Mouse (Mus musculus) MEL (cell line): ENCODE data around the gene Hfe2.

Source experiments
- CTCF ChIP-seq, 3 experiments: IDR thresholded peaks in 2 of 3; conservative IDR thresholded peaks in 1 of 3; 2 replicates each; pipeline ENCODE4 v1.5.1; 2011 to 2012; ENCODE audit warnings: low read length in 3 of 3, low read depth in 2 of 3, mild to moderate bottlenecking in 2 of 3, improper control_type of control experiment in 1 of 3, inconsistent platforms in 1 of 3, mixed read lengths in 1 of 3, moderate library complexity in 1 of 3; ENCODE audit not compliant: control insufficient read depth in 1 of 3, insufficient read depth in 1 of 3, poor library complexity in 1 of 3, severe bottlenecking in 1 of 3
- E2F4 ChIP-seq: IDR thresholded peaks from 2 replicates; pipeline ENCODE4 v1.6.1; 2011; ENCODE audit warnings: low read depth, low read length, improper control_type of control experiment, borderline replicate concordance
- HCFC1 ChIP-seq: IDR thresholded peaks from 2 replicates; pipeline ENCODE4 v1.6.1; 2012; ENCODE audit warnings: low read depth, mild to moderate bottlenecking, inconsistent platforms, low read length, improper control_type of control experiment, moderate library complexity
- POLR2A ChIP-seq, 2 experiments: IDR thresholded peaks; 2 replicates each; pipeline ENCODE4 v1.6.1; 2011 to 2012; ENCODE audit warnings: low read length in 2 of 2, mild to moderate bottlenecking in 2 of 2, control low read depth in 1 of 2, improper control_type of control experiment in 1 of 2, low read depth in 1 of 2, moderate library complexity in 1 of 2; ENCODE audit not compliant: control insufficient read depth in 1 of 2, insufficient read depth in 1 of 2, poor library complexity in 1 of 2
- POLR2AphosphoS2 ChIP-seq: IDR thresholded peaks from 2 replicates; pipeline ENCODE4 v1.6.1; 2011; ENCODE audit warnings: low read length, improper control_type of control experiment
- USF1 ChIP-seq: IDR thresholded peaks from 2 replicates; pipeline ENCODE4 v1.6.1; 2014; ENCODE audit warnings: low read depth, mild to moderate bottlenecking, inconsistent platforms, low read length, improper control_type of control experiment, moderate library complexity

- TF ChIP-seq POLR2A (IDR thresholded peaks at IDR 0.05; ENCODE audit: control insufficient read depth in 1 of 2, insufficient read depth in 1 of 2, low read depth in 1 of 2, low read length in 2 of 2, poor library complexity in 1 of 2): no peak
- no peak for TF ChIP-seq USF1
- no peak for TF ChIP-seq HCFC1
- no peak for TF ChIP-seq E2F4
- TF ChIP-seq POLR2AphosphoS2: no peak
- peak in 2 of 3 experiments; percentile 33 to 40; a peak in 5 of 6 replicates for TF ChIP-seq CTCF (IDR thresholded peaks at IDR 0.05 in 2 of 3, conservative IDR thresholded peaks at IDR 0.05 in 1 of 3; ENCODE audit: control insufficient read depth in 1 of 3, insufficient read depth in 1 of 3, low read depth in 2 of 3, low read length in 3 of 3, poor library complexity in 1 of 3, severe bottlenecking in 1 of 3)
Measured at GRCm38 (mm10) chr3:96532050-96532449, 7.1 kb downstream of the Hfe2 start.
